Mouse (Mus musculus): Measurements from ENCODE around the gene Msx1.

Msx1 gene

GRCm38 (mm10) chr5:37824461-37824795, at the start of gene Msx1:
TSS of gene Msx1 (minus strand) at chr5:37824583.
- DNase-seq (ENCODE audit: extremely low read depth, insufficient read length, low spot score) = peak; percentile 92

GRCm38 (mm10) chr5:37865471-37865870, 41.1 kb upstream of the Msx1 start:
- DNase-seq (ENCODE audit: extremely low read depth, insufficient read length, low spot score) = no peak

- no peak for DNase-seq (ENCODE audit: extremely low read depth, insufficient read length, low spot score)
Observed at GRCm38 (mm10) chr5:37864309-37864708, 39.9 kb upstream of the Msx1 start.

DNA sequence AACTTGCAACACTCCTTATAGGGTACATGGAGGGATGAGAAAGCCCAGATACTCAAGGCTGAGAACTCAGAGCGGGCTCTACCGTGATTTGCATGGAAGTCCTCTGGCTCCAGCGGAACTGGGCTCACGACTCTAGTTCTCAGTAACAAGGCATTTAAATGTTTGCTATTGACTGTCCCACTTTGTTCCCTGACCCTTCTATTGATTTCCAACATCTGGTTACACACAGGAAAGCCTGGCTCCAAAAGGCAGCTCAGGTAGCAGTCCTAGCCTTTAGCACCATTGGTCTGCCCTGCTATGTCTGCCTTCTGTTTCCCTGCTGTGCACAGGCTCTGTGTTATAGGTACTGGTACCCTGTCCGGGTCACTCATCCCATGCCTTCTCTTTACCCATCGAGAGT, 36.5 kb upstream of the Msx1 start:
- no peak for DNase-seq (ENCODE audit: extremely low read depth, insufficient read length, low spot score)

DNA sequence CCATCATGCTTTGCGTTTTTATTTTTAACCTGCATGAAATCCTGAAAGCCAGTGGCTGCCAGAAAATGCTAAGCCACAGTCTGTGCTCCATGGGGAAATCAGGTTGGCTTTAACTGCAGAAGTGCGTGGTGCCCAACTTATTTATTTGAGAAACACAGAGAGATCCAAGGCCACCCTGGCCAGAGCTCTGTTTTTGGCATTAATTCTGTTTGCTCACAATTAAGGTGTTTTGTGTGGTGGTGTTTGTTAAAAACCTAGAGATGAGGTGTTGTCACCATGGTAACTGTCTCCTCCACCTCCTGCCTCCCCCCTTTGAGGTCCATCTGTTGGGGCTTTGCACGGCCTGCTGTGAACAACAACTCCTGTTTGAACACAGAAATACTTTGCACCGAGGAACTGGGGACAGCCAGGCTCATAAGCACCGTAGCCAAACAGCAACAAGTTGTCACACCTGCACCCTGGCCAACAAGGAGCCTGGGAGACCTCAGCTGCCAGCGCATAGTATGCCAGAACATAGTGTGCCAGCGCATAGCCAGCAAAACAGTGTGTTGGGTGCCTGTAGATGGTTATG, 35.9 kb upstream of the Msx1 start:
- DNase-seq (ENCODE audit: extremely low read depth, insufficient read length, low spot score) = no peak

DNA sequence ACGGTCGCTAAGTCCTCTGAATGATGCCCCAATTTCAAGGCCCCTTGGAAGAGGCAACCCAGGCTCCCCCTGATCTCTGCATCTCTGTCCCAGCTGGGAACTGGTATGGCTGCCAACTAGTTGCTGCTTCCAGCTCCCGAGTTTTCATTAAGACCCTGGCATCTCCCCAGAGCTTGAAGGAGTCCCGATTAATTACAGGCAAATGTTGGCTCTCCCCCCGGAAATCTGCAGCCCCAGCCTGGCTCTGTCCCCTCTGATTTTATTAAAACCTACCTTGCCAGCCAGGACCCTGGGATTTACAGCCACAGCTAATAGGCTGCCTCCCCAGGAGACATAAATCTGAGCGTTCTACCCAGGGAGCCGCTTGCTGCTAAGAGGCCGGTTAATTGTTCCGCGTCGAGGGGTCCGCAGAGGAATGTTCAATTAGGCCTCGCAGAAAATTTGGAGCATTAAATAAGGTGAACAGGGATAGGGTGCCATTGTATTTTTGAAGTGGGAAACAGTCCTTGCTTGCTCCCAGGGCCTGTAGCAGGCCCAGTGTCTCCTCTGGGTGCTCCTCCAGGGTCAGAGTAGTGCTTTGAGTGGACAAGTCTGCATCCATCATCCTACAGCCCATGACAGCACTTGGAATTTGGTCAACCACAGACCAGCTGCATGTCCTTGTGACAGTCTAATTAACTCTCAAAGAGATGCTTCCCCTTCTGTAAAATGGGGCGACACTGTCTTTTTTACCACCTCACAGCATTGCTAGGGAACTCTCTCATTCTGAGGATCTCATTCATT, 33.6 kb upstream of the Msx1 start:
- DNase-seq (ENCODE audit: extremely low read depth, insufficient read length, low spot score) = no peak

GRCm38 (mm10) chr5:37856057-37856456, 31.7 kb upstream of the Msx1 start:
- no peak for DNase-seq (ENCODE audit: extremely low read depth, insufficient read length, low spot score)

GRCm38 (mm10) chr5:37854233-37854632, 29.9 kb upstream of the Msx1 start:
- DNase-seq (ENCODE audit: extremely low read depth, insufficient read length, low spot score) = no peak

- DNase-seq (ENCODE audit: extremely low read depth, insufficient read length, low spot score) = no peak
Observed at GRCm38 (mm10) chr5:37851305-37851982, 27.1 kb upstream of the Msx1 start.

- no peak for DNase-seq (ENCODE audit: extremely low read depth, insufficient read length, low spot score)
Observed at GRCm38 (mm10) chr5:37848991-37849719, 24.8 kb upstream of the Msx1 start.

GRCm38 (mm10) chr5:37836267-37836646, 11.9 kb upstream of the Msx1 start:
- no peak for DNase-seq (ENCODE audit: extremely low read depth, insufficient read length, low spot score)

- no peak for DNase-seq (ENCODE audit: extremely low read depth, insufficient read length, low spot score)
Observed at GRCm38 (mm10) chr5:37835590-37836266, 11.3 kb upstream of the Msx1 start.

DNA sequence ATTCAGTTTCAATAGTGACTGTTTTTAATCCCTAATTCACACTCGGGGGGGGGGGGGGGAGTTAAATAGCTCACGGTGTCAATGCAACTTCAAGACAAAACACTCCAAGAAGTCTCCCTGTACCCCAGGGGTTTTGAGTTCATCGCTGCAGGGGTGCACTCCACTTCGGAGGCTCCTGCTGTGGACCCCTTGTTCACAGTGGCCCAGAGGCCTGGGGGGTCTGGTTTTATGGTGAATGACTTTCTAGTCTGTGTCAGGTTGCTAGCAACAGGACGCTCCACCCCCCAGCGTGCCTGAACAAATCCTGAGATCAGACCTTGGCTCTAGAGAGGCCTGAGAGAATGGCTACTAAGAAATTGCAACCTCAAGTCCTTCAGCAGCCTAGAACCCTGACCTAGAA, 8.4 kb upstream of the Msx1 start:
- DNase-seq (ENCODE audit: extremely low read depth, insufficient read length, low spot score) = no peak

GRCm38 (mm10) chr5:37832031-37832430, 7.6 kb upstream of the Msx1 start:
- no peak for DNase-seq (ENCODE audit: extremely low read depth, insufficient read length, low spot score)

DNA sequence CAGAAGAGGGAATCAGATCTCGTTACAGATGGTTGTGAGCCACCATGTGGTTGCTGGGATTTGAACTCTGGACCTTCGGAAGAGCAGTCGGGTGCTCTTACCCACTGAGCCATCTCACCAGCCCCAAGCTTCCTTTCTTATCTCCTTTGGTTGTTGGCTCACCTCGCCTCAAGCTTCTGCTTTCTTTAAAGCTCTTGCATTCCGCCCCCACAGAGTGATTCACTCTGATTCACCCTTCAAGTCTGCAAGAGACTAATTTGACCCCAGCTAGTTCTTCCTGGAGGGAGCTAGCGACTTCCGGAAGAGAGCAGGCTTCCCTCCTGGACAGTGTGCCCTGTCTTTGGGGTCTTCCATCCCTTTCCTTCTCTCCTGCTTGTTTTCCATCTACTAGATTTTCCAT, 6.1 kb upstream of the Msx1 start:
- DNase-seq (ENCODE audit: extremely low read depth, insufficient read length, low spot score) = peak; percentile 44

DNA sequence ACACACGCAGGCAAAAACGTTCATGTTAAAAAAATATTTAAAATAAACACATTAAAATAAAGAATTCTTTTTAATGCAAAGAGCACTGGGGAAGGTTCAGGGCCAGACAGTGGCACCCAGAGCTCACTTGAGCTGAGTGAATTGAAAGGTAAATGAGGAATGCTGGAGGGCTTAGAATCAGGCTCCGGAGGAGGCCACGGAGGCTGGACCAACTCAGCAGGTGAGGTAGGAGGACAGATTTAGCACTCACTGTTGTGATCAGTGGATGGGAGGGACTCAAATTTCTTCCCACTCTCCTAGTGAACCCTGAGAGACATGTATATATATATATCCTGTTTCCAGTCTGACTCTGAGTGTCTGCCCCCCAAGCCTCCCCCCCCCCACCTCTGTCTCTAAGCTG, 5.5 kb upstream of the Msx1 start:
- DNase-seq (ENCODE audit: extremely low read depth, insufficient read length, low spot score) = no peak

GRCm38 (mm10) chr5:37829296-37829670, 4.9 kb upstream of the Msx1 start:
- no peak for DNase-seq (ENCODE audit: extremely low read depth, insufficient read length, low spot score)

GRCm38 (mm10) chr5:37828591-37829295, 4.4 kb upstream of the Msx1 start:
- no peak for DNase-seq (ENCODE audit: extremely low read depth, insufficient read length, low spot score)

- no peak for DNase-seq (ENCODE audit: extremely low read depth, insufficient read length, low spot score)
Observed at GRCm38 (mm10) chr5:37828001-37828400, 3.6 kb upstream of the Msx1 start.

- DNase-seq (ENCODE audit: extremely low read depth, insufficient read length, low spot score) = no peak
Observed at GRCm38 (mm10) chr5:37827626-37827950, 3.2 kb upstream of the Msx1 start.
